Mouse (Mus musculus): Measurements from ENCODE around the gene 1700029I15Rik.

Gene 1700029I15Rik

DNA sequence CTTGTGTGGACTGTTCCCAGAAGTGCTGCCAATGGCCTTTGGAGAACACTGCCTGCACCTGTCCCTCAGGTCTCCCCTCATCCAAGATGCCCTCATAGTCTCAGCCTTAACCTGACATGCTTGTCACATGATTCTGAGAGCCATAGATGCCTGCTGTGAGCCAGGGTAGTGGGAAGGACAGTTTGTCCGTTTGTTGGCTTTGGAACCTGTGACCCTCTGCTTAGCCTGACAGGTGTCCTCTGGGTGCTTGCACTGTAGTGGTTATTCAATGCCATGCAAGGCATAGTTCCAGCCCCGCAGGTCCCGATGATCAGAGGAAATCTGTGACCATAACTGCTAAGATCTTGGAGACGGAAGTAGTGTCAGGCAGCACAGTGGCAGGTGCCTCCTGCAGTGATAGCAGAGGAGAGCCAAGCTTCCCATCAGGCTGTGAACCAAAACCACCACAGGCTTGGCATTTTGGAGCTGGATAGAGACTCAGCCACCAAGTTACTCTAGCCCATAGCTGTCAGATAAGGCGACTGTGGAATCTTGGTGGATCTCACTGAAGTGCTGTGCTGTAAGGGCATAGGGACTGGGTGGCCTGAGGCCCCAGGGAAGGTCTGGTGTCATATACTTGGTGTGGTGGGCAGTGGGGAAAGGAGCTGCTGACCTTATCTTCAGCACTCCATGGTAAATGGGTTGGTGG, at the start of gene 1700029I15Rik:
Gene 1700029I15Rik (plus strand): TSS at position 638 of the 688 bp plus-strand sequence.
- no peak for DNase-seq

DNA sequence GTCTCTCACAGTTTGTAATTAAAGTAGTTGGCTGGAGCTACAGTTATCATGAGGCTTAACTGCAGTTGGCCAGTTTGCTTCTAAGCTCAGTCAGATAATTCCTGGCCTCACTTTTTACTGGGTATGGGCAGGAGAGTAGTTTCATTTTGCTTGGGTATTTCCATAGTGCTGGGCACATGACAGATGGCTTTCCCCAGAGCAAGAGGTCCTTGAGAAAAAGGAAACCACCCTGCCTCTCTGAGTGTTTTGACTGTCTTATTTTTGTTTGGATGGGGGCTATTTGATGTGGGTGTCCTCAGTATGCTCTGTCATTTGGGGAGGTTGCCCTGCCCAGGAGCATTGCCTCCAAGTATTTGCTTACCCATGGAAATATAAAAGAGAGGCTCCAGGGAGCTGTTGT, 39.9 kb upstream of the 1700029I15Rik start:
- no peak for DNase-seq

DNA sequence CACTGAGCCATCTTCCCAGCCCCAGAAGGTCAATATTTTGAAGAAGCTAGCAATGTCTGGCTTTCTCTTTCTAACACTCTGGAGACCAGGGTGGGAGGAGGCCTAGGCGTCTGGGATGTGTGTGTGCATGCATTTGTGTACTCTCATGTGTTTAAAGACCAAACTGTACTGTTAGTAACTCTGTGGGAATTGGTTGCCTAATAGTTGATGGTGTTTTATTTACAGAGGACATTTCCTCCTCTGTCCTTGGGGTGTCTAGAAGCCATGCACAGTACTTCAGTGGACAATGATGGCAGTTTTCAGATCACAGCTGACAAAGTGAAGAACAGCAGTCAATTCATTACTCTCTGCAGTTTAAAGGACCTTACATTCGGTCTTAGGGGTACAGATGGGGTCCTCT, 35.1 kb upstream of the 1700029I15Rik start:
- no peak for DNase-seq

DNA sequence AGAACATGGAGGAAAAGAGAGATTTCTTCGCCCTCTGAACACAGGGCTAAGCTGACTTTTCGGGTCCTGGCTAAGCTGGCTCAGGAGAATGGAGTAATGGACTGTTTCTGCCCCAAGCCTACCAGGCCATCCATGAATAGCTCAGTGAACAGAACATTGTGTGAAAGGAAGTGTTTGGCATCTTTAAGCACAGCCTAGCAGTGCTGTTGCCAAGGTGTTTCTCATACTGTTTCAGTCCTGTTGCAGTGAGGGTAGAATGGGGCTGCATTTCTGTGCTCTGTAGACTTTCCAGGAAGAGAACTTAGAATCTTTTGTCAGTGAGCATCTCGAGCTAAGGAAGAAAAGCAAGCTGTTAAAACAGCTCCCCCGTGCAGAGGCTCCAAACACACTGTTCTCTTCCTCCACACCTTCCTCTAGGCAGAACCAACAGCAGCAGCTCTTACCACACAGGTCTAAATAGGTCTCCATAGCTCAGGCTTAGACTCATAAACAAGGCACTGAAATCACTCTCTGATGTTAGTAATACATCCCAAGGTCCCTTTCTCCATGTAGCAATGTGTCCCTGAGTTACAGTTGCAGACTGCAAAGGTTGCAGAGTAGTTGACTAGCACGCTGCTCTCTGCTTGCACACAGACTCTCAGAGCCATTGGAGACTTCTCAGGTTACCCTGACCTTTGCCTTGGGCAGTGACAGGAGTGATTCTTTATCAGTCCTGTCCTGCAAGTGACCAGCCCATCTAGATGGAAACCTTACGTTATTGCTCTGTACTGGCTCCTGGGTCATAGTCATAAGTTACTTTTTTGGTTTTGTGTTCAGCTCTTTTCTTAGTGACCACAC, 32.5 kb upstream of the 1700029I15Rik start:
- DNase-seq, result no peak

DNA sequence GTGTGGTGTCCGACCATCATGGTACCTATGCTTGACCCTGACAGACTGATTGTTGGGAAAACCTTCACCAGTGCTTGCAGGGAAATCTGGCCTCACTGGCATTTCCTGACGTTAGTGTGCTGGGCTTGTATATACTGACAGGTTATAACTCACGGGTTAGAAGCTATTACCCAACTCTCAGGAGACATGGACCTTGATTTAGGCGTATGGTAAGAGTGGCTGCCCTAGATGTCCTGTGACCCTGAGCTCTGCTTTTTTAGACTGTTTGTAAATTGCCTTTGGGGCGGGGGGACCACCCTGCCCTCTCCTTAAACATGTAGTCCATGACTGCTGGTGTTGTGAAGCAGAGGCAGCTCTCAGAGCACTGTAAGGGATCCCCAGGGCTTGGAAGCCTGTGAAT, 31.7 kb upstream of the 1700029I15Rik start:
- no peak for DNase-seq

DNA sequence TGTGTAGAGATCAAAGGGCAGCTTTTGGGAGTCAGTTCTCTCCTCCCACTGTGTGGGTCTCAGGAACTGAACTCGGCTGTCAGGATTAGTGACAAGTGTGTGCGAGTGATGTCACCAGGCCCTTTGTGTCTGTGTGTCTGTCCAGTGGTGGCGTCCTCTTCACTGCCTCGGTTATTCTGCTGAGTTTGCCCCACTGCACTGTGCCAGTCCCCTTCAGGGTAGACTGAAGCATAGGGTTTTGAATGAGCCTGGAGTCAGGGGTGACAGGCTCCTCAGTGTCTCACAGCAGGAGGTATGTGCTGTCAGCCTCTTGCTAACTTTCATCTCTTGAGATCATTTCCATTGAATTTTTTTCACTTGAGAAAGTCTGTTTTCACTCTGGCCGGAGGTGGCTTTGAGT, 28.9 kb upstream of the 1700029I15Rik start:
- no peak for DNase-seq

DNA sequence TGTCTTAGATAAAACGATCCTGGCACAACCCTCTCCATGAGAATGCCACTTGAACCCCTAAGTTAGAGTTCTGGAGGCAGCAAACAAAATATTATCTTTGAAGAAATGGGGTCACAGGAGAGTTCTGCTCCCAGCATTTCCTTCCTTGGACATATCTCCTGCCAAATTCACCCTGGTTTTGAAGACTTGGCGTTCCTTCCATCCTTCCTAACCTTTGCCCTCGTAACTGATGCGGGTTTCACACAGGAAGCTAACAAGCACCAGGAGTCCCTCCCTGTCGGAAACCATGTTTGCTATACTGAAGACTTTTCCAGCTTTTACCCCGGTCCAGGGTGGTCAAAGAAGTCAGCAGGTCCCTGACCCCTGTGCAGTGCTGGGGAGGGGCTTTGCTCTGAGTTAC, 28.1 kb upstream of the 1700029I15Rik start:
- DNase-seq, result no peak

DNA sequence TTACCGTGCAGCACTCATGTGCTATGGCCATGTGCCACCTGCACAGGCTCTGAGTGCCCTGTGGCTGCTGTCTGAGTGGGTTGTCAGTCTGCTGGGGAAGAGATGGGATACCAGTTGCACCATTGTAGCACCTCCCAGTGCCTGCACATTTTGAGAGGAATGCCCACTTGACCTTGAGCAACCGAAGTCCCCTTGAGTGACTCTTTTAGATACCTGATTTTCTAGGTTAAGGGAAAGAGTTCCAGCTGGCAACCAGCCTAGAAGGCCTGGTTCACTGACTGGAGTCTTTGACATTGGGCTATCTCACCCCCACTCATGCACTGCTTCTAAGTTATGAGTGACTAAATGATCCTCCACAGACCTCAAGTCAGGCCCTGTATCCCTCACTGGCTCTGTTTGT, 23.0 kb upstream of the 1700029I15Rik start:
- no peak for DNase-seq

DNA sequence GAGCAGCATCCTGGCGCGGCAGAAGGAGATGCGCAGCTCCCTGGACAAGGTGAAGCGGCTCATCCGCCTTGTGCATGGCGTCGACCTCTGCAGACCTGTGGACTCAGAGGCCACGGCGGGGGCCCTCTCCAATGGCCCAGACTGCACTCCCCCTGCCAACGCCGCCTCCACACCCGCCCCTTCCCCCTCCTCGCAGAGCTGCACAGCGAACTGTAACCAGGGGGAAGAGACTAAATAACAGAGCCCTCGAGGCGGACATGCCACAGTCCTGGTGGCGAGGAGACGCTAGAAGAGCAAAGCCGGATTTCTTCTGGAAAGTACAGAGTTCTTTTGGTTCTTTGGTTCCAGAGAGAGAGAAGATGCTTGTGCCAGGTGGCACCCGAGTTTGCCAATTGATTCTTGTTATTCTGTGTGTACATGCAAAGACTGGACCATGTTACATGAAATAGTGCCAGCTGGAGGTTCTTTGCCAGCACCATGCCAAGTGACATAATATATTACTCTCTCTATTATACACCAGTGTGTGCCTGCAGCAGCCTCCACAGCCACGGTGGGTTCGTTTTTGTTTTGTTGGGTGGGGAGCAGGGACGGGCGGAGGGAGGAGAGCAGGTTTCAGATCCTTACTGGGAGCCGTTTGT, 22.0 kb upstream of the 1700029I15Rik start:
- no peak for DNase-seq

DNA sequence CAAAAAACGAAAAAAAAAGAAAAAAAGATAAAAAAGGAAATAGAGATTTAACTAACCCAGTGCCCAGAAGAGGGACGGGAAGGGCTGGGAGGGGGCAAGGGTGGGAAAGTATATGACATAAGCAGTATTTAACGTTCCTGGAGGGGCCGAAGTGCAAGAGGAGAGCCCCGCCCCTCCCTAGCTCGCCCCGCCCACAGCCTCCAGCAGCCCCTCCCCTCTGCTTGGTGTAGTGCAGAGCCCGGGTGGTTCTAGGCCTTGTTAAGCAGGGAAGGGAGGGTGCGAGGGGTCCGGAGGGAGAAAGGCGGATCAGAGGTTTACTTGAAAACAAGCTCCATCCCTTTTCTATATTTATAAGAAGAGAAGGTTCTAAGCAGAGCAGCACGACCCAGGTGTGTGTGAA, 21.4 kb upstream of the 1700029I15Rik start:
- no peak for DNase-seq

DNA sequence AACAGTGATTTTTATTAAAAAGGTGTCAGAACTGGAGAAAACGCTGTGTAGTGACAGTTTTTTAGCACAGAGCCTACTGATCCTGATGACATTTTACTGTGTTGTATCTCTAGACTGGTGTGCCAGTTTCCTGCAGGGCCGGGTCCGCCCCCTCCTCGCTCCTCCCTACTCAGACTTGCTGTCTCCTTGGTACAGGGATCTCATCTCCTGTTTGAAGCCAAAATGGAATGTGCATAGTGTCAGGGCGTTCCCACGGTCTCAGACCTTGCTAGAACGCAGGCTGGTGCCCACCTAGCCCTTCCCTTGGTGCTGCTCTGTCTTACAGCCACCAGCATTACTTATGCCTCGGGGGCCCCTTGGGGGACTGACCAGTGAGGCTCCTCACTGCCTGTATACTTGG, 20.5 kb upstream of the 1700029I15Rik start:
- peak; percentile 1 for DNase-seq

DNA sequence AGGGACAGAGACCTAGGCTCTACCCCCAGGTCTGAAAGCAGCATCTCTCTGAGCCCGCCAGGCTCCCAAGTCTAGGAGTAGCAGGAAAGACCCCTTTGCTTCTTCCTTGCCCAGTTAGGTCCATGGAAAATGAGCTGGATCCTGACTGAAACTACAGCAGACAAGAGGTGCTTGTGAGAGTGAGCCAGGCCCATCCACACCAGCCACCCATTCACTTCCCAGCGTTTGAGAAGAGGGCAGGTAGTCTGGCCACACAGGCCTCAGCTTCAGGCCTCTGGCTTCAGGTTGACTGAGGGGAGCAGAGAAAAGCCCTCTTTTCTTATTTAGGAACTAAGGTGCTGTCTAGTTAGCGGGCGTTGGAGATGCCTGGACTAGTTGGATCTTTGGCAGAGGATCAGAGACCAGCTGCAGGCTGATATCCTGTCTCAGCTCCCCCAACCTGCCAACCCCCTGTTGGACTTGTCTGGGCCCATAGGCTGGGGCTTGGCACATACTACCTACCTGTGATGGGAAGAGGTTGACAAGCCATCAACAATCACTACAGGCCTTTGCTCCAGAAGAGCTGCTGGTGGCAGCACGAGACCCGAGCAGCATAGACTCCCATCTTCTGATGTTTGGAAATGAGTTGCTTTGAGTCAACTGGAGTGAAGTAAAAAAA, 19.6 kb upstream of the 1700029I15Rik start:
- peak; percentile 2 for DNase-seq

DNA sequence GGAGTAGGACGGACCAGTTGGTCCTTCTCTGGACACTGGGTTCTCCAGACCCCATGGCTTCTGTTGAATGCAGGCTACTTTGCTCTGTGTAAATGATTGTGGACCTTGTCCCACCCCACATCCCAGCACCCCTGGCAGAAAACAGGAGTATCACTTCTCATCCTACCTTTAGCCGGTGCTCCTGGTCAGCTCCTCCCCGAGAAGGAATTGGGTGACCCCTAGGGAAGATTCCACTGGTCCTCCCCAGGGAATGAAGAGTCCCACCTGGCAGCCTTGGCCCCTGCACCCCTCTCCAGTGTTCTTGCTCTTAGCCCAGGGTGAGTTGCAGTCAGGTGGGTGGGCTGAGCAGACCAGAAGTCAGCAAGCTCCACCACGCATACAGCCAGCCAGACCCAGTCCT, 18.3 kb upstream of the 1700029I15Rik start:
- DNase-seq, result peak; percentile 2

DNA sequence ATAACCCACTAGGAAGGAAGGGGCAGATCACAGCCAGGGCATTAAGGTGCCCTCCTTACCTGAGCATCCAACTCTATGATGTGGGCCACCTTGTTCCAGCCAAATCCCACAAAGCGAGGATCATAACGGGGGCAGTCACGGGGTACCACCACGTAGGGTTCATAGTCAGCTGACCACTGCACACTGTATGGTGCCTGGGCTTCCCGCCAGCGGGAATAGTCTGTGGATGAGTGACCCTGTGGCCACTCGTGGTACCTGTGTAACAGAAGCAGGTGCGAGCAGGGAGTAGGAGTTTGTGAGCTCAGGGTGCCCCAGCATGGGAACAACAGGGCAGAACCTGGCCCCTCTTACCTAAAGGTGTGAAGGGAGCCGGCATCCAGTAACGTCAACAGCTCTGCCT, 16.8 kb upstream of the 1700029I15Rik start:
- peak; percentile 3 for DNase-seq

DNA sequence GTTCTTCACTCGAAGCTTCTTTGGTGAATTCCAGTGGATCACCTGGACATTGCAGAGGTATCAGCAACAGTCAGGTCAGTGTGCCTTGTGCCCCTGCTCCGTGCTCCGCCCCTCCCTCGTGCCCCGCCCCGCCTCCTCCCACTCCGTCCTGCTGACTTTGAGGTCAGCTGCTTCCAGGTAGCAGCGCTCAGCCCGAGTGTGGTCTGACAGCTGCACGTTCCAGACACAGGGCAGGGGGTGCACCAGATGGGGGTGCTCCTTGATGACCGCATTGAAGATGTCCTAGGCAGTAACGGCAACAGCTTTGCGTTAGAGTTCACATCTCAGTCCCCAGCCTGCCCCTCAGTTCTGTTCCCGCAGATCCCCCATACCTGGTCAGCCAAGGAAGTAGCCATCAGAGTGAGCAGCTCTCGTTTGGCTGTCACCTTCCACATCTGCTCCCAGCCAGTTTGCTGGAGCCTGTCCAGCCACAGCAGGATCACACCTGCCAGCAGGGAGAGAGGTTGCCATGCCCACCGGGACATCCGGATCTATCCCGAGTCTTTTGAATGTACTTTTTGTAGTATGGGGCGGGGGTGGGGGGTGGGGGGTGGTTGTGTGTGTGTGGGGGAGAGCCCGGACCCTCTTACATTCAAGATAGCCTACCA, 14.8 kb upstream of the 1700029I15Rik start:
- no peak for DNase-seq

DNA sequence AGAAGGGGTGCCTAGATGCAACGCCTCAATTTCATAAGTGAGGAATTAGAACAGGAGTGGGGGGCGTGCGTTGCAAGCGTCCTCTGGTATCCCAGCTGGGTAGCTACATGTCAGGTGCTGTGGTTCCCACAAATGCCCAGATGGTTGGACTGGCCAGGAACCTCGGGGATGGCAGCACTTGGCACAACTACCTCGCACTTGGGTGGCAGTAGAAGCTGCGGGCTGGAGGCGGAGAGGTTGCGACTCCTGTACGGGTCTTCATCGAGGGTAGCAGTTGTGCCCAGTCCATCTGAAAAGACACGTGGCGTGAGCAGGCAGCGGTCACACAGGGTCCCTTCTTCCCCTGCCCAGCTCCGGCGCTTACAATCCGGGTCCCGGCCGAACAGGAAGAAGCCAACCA, 12.0 kb upstream of the 1700029I15Rik start:
- no peak for DNase-seq

DNA sequence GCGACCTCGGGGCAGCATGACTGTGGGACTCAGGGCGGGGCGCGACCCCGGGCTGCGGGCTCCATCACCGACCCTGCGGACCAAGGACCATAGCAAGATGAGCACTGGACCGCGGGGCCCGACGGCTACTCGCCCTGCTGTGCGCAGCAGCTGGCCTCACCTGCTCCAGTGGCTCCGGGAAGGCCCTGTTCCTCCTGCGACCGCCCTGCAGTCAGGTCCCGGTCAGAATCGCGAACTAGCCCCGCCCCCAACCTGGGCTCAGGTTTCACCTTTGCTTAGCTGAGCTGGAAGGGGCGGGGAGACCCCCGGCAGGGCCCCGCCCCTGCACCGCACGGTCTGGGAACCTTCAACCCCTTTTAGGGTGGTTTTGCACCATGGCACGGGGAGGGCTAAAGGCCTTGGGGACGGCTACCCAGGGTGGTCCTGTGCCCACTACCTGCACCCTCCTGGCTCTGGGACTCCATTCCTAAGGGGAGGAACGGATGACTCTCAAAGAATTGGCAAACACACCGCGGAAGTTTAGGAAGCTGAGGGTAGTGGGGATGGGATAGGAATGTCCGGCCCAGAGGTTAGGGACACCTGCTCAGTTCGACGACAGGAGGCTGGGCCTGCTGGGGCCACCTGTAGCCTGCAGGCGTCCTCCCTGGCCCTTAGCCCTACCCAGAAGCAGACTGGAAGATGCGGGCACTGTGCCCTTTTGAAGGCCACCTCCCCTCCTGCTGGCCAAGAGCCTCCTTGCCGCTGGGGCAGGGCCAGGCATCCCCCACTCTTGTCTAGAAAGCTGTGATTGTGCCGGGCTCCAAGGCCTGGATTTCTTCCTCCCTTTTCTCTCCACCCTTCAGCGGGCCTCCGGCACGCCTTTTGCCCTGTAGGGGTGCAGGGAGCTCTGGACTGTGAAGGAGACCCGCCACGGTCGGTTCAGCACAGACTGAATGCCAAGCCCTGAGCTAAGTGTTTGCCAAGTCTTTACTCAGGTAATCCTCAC, 11.2 kb upstream of the 1700029I15Rik start:
- DNase-seq, result peak; percentile 57

DNA sequence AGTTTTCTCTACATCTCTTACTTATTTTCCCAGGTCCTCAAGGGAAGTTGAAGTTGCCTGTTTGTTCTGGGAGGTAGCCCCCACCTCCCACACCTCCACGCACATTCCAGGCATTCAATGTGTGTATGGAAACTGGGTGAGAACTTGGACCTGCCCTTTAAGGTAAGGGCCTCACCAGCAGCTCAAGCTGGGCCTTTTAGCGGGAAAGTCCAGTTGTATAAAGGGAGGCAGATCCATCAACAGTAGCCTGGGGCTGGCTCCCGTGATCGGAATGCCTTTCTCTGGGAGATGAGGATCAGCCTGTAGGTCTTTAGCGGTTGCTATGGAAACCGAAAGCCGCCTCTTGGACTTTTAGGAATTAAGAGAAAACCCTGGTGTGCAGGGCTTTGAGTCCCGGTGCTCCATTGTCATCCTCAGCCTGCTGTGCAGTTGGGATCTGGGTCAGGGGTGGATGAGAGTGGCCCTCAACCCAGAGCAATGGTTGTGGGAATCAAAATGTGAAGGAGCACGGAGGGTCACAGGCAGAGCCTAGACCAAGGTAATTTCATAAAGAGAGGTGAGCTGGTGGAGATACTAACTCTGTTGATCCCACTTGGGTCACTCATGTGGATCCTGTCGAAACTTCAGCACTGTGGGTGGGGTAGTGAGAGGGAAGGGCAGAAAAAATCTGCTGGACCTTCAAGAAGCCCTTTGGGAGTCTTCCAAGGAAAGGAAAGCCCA, 10.2 kb upstream of the 1700029I15Rik start:
- no peak for DNase-seq

DNA sequence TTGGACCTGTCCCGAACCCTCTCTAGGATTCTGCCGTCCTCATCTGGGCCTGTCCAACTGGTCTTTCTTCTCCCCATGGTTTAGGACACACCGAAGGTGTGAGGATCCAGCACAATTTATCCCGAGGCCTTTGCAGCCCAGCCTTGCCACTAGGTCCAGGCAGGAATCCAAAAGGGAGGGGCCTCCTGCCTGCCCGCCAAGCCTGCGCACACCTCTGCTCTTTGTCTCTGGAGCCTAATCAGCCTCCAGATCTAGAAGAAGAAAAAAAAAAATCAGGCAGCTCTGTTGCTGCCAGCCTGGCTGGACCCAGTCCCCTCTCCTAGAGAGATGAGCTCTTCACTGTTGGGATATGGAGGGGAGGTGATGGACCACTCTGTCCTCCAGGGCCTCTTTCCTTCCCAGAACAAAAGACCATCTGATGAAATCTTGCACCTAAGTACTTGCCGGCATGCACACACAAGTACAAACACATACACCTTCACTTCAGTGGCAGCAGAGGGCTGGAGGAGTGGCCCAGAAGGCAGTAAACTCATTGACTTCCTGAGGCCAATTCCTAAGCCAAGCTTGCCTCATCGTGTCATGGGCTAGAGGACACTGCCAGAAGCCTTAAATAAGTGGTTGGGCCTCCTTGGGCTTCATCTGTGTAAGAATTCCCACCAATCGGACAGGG, 9.4 kb upstream of the 1700029I15Rik start:
- DNase-seq, result no peak

DNA sequence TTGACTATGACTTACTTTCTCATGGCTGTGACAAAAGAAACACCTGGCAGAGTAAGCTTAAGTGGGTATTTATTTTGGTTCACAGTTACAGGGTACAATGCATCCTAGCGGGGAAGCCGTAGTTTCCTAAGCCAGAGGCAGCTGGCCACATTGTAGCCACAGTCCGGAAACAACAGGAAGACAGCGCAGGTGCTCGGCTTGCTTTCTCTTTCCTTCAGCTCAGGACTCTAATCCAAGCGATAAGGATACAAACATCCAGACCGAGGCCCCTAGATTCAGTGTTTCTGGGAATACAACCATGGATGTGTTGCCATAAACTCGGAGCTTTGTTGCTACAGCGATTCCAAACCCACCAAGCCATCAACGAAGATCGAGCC, 8.9 kb upstream of the 1700029I15Rik start:
- peak; percentile 41 for DNase-seq
